Mouse (Mus musculus): ENCODE results near the gene Fam102b.

Gene Fam102b

DNA sequence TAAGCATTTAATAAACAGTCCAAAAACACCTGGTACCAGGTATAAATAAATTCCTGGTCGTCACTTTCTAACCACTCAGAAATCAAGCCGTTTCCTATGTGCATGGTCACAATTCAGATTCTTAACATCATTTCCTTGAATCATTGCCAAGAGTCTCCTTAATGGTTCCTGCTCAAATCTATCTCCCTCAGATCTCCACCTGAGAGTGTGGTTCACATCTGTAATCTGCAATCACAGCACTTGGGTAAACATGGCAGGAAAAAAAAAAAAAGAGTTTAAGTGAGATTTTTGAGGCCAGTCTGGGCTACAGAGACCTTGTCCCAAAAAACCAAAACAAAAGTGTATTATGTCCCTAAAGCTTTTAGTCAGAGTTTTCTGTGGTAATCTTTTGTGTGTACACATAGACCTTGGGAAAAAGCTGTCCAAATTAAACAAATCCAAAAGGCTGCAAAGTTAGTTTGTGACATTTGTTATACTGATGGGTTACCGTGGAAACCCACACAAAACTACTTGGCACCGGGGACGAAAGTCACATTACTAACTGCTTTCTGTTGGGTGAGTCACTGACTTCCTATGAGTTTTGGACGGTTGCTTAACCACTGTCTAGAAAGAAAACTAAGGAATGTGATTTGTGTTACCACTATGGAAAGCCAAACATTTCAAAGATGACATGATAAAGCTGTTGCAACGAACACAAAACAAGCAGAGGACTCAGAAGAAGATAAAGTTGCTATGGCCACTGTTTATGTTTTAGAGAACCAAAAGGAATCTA is 16.7 kb downstream of the Fam102b start:
- peak in 1 of 2 experiments; percentile 18 for DNase-seq (ENCODE audit: low spot score in 2 of 2)

DNA sequence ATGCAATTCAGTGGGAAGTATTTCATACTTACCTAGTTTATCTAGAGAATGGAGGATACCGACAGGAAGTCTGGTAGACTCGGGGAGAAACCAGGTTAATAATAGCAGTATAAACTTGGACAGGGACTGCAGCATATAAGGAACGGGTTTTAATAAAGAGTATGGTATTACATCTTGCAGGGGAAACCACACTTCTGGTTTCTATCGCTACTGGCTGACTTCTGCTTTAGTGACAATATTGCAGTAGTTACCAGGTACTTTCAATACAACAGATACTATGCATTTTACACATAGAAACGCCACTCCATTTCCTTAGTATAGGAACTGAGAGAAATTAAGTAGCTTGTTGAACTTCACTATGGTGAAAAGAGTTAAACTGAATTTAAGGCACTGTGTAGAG is 19.2 kb downstream of the Fam102b start:
- no peak for DNase-seq (ENCODE audit: low spot score in 2 of 2)

DNA sequence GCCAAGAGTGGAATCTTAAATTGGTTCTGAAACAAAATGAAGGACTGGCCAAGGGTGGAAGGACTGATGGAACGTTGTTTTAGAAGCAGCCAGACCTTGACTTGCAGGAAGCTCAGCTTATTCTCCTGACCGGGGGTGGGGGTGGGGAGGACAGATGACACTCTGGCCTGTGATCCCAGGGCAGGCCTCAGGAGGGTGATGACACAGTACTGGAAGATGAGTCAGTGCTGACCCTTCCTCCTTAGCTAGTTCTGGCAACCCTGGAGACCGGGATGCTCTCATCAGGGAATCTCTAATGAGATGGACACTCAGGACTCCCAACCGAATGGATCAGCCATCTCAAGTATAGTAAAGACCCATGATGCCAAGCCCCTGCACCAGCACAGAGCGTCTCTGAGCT is 21.6 kb downstream of the Fam102b start:
- DNase-seq (ENCODE audit: low spot score in 2 of 2) = no peak

DNA sequence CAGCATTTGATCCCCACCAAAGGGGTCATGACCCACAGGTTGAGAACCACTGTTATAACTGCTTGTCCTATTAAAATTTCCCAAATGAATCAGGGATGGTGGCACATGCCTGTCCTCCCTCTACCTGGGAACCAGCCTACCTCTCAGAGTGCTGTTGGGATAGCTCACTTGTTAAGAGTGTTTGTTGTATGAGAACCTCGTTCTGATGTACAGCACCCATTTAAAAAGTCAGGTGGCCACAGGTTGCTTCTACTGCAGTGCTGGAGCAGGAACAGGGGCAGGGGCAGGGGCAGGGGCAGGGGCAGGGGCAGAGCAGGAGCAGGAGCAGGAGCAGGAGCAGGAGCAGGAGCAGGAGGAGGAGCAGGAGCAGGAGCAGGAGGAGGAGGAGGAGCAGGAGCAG is 28.2 kb downstream of the Fam102b start:
- DNase-seq (ENCODE audit: low spot score in 2 of 2) = no peak

DNA sequence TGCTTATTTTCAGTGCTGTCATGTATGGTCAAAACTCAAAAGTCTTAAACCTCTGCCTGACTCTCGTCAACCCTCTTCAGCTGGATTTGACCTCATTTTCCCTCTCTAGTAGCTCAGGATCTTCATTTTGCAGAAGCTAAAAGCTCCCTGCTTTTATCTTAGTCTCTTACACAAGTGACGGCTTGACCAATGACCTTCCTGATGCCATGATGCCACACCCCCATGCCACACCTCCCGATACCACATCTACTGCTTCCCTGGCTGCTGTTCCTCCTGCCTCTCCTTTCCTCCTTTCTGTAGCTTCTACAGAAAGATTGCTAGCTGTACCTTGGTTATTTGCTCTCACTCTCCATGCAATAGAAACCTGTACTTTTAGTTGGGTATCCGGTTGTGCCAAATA is 29.6 kb downstream of the Fam102b start:
- no peak for DNase-seq (ENCODE audit: low spot score in 2 of 2)

DNA sequence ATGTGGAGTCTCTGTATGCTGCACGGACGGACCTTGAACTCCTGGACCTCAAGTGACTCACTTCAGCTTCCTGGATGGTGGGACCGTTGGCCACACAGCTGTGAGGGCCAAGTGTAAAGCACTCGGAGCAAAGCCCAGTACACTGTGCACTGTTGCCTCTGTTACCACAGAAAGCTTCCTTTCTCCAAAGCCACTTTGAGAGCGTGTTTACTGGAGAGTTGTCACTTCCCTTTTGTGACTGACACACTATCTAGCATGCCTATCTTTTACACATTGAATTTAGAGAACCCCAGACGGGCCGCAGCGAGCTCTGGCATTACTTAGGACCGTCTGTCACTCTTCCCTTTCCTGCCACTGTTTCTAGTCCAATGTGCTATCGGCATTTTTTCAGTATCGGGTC is 30.1 kb downstream of the Fam102b start:
- no peak for DNase-seq (ENCODE audit: low spot score in 2 of 2)

DNA sequence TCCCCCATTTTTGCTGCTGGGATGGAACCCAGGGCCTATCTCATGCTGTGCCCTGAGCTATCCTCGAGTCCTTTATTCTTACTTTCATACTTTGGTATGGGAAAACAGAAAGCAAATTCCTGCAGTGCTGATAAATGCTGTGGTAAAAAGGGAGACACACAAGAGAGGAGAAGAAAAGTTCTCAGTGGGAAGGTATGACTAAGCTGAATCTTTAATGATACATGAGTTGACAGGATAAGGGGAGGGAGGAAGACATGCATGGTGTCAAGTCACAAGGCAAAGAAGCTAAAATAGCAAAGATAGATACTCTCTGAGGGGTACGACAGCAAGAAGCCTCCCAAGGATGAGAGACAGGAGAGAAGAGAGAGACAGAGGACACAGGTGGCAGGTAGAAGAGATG is 32.0 kb downstream of the Fam102b start:
- no peak for DNase-seq (ENCODE audit: low spot score in 2 of 2)

DNA sequence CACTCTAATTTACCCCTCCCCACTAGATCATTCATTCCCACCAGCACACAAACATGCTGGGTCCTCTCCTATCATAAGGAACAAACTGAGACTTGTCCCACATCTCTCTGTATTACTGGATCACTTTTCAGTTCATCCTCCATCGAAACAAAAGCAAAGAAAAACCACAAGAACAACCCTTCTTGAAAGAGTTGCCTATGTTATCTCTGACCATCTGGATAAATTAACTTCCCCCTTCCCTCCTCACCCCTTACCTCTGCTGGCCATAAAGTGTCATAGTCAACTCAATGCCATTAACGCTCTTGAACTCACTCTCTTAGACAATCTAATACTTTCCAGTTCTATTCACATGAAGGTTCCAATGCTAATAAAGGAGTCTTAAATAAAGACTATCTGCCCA is 32.9 kb downstream of the Fam102b start:
- DNase-seq (ENCODE audit: low spot score in 2 of 2) = no peak

DNA sequence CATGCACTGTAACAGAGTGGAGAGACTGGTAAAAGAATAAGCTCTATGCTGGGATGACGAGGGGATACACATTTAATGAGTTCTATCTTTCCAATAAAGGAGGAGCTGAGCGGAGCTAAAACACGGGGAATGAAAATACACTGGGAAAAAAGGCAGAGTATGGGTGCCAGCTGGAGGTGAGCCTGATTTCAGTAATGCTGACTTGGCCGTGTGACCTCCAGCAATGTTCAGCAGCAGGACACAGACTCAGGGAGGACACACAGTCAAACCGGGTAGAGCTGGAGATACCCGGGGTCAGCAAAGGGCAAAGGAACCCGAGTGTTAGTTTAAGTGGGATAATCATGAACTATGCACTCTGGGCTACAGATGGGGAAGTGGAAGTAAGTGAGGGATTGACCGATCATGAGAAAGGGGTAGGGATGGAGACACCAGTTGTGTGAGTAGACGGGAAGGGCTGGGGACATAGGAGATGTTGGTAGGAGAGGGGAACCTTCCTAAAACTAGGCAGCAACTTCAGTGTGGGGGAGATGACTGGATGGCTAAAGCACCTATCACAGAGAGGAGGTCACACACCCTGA is 37.3 kb downstream of the Fam102b start:
- no peak for DNase-seq (ENCODE audit: low spot score in 2 of 2)

DNA sequence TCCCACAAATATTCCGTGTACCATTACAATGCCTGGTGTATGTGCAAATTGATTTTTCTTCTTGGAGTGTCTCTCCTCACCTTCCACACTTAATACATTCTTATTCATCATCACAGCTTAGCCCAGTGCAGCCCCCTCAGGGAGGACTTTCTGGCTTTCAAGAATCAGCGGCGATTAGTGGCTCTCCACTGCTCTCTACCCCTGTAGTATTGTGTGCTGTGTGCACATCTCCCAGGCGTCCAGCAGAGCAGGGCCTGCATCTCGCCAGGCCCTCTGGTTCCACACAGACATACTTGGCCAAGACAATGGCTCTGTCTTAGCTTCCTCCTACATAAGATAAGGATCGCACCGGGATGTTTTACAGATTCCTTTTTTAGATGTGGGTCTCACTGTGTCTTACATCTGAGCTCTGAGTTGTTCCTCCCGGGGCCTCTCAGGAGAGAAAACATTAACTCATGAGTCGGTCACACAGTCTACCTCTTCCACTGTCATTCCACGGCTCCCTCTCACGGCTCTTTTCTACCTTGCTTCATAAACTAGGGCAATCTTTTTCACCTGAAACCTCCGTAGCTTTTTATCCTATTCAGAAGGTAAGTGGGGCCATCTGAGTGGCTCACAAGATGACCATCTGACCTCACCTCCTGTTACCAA is 40.3 kb downstream of the Fam102b start:
- no peak for DNase-seq (ENCODE audit: low spot score in 2 of 2)

DNA sequence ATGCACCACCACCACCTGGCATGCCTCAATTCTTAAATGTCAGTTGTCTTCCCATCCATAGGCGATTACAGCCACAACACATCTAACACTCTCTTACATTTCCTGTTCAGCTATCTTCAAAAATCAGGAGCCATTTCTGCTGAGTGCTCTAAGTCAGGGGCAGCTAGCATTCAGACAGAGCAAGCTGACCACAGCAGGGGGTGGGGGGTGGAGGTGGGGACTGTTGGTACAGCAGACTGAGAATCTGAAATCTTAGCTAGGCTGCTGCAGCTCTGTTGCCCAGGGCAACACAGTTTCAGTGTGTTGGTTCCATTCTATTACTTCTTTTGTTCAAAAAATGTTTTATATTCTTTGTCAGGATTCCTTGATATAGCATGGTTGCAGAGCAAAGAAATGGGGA is 40.9 kb downstream of the Fam102b start:
- no peak for DNase-seq (ENCODE audit: low spot score in 2 of 2)

DNA sequence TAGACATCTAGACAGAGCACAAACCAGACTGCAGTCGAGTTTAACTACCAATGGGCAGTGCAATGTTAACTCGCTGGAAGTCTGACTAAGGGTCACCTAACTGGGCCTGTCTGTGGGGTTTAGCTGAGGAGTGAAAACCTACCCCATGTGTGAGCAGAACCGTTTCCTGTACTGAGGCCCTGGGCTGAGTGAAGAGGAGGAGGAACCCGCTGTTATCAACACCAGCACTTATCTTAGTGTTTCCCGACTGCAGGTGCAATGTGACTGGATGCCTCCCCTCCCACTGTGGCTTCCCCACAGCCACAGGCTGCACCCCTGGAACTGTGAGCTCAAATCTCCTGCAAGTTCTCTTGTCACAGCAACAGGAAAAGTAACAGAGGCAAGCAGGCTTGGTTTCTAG is 43.4 kb downstream of the Fam102b start:
- no peak for DNase-seq (ENCODE audit: low spot score in 2 of 2)

DNA sequence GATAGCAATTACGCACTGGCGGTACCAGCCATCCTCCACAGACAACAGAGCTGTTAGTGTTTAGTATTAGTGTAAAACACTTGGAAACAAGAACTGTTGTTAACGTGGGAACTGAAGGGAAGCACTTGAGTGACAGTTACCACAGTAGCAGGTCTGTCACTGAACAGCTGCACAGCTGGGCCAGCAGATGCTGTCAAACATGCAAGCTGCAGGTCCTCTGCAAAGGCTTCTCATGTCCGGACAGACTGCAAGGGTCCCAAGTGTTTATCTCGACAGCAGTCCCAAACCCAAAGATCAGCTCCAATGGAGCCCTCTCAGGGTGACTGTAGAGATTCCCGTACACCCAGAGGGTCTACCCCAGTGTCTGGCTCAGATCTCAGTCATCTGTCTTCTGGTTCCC is 45.5 kb downstream of the Fam102b start:
- no peak for DNase-seq (ENCODE audit: low spot score in 2 of 2)

DNA sequence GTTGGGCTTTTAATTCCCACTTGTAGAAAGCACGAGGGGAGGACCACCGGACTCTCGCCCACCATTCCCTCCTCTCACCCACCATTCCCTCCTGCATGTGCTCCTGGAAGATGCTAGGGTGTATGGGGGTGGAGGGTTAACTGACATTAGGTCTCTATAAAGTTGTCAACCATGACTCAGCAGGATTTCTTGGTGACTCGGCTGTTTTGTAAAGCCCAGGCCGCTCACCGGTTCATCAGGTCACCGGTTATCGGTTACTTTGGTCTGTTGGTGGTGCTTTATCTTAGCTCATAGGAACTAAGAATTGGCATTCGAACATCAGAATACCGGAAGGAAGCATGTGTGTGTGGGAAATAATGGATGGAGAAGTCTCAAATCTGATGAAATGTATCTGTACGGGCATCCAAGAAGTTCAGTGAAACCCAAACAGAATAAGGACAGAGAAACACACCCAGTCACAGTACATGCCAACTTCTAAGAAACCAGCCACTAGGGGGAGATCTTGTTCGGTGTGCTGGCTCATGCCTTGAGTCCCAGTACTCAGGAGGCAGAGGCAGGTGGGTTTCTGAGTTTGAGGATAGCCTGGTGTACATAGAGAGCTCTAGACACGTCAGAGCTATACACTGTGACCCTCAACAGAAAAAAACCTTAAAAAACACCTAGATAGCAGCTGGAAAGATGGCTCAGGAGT is 49.9 kb downstream of the Fam102b start:
- DNase-seq (ENCODE audit: low spot score in 2 of 2) = no peak

DNA sequence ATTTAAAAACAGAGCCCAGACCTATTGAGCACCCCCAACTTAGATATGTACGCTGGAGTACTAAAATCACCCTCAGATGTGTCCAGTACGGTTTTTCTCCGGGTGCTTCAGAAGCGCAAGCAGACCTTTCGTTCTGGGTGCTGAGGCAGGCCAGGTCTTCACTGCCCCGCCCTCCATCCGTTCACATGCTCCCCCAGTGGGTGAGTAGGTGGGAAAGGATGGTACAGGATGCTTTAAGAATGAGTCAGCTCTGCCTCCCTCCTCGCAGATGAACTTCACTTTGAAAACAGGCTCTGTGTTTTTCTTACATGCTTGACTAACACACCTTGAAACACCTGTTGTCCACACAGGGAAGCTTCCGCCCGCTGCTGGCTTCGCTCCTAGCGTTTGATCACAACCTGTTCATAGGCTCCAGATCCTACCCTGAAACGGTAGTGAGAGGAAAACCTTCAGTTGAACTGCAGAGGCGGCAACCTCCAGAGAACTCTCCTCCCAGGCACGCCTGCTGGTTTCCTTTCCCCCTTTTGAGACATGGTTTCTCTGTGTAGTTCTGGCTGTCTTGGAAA is 52.4 kb downstream of the Fam102b start:
- peak in 1 of 2 experiments; percentile 21 for DNase-seq (ENCODE audit: low spot score in 2 of 2)

DNA sequence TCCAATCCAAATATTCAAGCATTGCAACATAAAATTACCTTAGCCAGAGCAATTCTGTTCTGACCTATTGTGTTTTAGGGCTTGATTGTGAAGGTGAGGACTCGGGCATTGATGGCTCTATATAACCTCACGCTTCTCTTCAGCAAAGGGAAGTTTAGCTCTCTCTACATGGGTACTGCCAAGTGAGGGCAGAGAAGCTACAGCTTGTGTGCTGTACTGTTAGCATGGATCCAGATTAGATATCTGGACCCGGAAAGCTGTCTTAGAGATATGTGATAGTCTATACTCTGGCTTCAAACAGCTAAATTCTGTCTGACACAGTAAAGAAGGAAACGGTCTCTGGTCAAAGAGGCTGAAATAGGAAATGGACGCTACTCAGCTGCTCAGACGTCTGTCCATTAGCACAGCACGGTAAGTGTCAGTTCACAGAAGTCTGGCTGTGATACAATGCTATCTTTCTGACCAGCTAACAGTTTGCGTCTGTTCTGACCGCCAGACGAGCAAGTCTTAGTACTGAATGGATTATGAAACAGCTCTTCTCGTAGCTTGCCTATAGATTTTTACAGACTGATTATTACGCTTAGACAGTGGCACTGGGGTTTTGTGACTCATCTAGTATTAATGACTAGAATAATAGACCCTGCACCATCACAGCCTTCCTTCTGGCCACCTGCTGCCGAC is 53.3 kb downstream of the Fam102b start:
- DNase-seq (ENCODE audit: low spot score in 2 of 2) = no peak

DNA sequence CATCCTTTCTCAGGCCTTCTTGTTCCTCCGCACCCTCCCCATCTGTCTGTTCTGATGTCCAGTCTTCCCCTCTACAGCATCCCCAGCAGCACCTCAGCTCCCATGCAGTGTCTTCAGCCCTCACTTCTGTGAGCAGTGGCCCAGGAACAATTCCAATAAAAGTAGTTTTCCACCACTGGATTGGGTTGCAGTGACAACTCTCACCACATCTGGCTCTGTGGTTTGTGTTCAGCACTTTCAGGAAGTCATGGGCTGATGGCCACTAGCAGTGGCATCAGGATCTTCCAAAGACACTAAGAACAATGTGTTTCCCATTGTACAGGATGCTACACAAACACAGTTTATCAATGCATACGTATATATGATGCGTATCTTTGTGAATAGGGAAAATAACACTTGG is 61.4 kb downstream of the Fam102b start:
- DNase-seq (ENCODE audit: low spot score in 2 of 2) = no peak

DNA sequence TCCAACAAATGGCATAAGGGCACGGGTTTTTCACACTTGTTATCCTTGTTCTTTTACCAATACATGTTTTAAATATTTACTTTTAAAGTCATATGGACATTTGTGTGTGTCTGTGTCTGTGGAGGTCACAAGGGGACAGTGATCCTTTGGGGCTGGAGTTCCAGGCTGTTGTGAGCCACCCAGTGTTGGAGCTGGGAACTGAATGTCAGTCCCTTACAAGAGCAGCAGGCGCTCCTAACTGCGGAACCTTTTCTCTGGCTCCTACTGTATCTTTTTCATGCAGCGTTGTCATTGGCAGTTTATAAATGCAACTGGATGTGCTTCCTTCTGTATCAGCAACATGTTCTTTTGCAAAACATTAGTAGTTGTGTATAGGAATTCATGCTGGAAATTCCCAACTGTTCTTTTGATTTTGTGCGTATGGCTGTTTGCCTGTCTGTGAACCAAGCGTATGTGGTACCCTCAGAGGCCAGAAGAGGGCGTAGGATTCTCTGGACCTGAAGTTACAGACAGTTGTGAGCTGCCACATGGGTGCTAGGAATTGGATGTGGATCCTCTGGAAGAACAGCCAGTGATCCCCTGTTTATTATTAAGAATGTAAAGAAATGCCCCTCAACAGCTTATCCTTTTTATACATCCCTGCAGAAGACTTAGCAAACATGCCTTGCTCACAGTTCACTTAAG is 62.9 kb downstream of the Fam102b start:
- no peak for DNase-seq (ENCODE audit: low spot score in 2 of 2)

DNA sequence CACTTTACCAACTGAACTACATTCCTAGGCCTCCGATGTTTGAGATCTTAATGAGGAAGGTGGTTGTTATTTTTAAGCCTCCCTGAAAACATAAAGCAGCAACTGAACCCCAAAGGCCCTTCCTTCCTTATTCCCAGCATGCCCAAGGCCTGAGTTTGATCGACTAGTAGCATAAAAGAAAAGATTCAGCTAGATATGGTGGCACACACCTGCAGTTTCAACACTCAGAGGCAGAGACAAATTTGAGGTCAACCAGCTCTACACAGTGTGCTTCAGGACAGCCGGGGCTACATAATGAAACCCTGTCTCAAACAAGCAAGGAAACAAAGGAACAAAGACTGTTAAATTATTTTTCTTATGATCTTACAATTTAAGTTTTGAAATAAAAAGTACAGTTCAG is 63.6 kb downstream of the Fam102b start:
- DNase-seq (ENCODE audit: low spot score in 2 of 2) = no peak

DNA sequence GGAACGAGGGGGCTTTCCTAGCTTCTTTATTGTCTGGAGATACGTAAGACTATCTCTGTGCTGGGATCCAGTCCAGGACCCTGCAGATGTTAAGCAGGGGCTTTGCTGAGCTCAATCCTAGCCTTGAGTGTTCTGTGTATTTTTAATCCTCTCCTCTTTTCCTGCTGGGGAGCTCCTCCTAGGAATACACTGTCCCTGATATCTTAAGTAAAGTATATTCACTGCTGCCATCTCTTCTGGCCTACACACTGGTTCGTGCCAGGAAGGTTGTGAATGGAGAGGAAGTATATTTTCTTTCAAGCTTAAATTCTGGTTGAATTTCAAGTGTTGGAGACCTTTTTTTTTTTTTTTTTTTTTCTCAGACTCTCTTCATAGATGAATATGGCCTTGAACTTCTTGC is 64.1 kb downstream of the Fam102b start:
- no peak for DNase-seq (ENCODE audit: low spot score in 2 of 2)

DNA sequence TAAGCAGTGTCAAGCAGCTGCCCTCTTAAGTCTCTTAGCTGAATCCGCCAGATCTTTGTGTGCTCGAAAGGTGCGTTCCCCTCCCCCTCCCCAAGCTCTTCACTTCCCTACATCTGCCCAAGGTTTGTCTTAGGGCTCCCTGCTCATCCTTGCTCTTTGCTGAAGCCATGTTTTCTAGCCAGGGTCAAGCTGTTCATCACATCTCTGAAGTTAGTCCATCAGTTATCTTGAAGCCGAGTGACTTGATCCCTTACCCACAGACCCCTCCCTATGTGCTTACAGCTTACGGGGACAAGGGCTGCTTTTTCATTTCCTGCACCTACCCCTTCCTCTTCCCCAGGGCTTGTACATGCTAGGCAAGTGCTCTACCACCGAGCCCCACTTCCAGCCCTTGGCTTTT is 65.8 kb downstream of the Fam102b start:
- no peak for DNase-seq (ENCODE audit: low spot score in 2 of 2)

Measured in left cerebral cortex, adult 9 months (tissue).